Mouse (Mus musculus) lung, adult 18-20 months (tissue): ENCODE data around the gene Htr7.

ENCODE experiments used
- DNase-seq, 2 experiments: peaks; one replicate each; pipeline ENCODE4 v3.0.0; 2022; ENCODE audit warnings: mixed read lengths in 2 of 2

The Htr7 gene

GRCm38 (mm10) chr19:36057231-36057811 lies at the start of gene Htr7:
Gene Htr7 (minus strand): TSS chr19:36057507.
- DNase-seq, result no peak

GRCm38 (mm10) chr19:36103909-36104308 lies 46.6 kb upstream of the Htr7 start:
- no peak for DNase-seq

DNA sequence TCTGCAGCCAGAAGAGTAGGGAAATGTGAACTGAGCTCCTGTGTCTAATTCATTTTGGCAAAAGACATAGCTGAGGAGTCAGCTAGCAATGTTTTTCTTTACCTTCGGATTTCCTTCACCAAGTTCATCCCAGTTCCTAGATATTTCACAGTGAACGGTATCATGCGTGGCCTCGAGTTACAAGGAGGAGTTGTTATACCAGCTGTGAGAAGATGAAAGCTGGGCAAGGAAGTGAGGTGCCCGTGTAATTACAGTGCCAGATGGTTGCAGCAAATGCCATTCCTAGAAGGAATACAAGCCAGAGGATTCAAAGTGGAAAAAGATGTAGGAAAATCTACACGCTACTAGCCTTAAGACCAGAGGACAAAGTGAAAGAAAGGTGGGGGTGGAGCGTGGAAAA lies 41.6 kb upstream of the Htr7 start:
- no peak for DNase-seq

- DNase-seq, result no peak
Observed at GRCm38 (mm10) chr19:36098265-36098664, 41.0 kb upstream of the Htr7 start.

- no peak for DNase-seq
Observed at GRCm38 (mm10) chr19:36097194-36097593, 39.9 kb upstream of the Htr7 start.

DNA sequence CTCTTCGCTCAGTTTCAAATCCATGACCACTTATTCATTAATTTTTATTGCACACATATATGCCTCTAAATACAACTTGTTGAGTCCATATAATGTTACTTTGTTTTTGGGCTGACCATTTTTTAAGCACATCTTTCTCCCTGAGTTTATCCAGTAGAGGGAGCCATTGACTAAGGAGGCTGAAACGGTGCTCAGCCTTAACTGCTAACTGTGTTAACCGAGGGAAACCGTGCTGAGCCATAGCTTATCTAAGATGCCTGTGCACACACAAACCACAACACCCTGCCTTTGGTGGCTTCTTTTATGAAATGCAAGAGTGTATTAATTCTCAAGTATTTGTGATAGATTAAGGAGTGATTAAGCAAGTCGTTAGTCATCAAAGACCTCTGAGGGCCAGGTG lies 33.5 kb upstream of the Htr7 start:
- DNase-seq, result no peak

DNA sequence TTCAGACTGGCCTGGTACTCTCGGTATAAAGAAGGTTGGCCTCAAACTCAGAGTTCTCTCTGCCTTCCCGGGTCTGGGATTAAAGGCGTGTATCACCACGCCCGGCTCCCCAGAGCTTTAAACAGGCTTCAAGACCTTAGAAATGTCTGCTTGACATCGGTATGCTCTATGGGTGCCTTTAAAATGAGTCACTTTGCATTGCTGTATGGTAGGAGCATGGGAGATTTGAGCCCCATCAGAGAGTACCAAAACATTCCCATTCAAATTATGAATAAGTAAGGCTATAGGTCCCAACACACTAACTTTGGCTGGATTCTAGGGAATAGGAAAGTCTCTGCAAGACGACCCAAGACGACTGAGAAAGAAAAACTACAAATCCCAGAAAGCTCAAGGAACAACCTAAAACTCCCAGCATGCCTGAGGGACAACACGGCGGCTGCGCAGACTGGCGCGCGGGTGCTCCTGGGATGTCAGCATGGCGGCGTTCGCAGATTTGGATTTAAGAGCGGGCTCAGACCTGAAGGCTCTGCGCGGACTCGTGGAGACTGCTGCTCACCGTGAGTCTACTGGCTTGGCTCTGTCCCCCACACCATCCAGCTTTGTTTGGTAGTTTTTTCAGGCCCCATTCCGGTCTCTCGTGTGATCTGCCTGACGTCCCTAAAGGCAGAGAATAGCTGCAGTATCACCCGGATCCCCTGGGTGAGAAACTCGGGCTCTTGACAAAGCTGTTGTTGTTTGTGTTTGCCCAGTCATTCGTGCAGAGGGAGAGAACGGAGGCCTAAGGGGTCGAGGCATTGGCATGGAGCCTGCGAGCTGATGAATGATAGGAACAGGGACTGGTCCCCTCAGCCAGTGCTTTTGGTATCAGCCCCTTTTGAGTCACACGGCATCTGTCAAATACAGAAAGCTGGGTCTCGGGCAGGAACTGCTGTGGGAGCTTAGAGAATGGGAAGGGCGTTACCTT lies 26.2 kb upstream of the Htr7 start, which contains the start of gene Rpp30:
TSS of gene Rpp30 (plus strand) at position 455 of the 964 bp plus-strand sequence.
- DNase-seq, result peak; percentile 83 to 88

GRCm38 (mm10) chr19:36082606-36083261 lies 25.4 kb upstream of the Htr7 start:
- peak; percentile 8 to 44 for DNase-seq

DNA sequence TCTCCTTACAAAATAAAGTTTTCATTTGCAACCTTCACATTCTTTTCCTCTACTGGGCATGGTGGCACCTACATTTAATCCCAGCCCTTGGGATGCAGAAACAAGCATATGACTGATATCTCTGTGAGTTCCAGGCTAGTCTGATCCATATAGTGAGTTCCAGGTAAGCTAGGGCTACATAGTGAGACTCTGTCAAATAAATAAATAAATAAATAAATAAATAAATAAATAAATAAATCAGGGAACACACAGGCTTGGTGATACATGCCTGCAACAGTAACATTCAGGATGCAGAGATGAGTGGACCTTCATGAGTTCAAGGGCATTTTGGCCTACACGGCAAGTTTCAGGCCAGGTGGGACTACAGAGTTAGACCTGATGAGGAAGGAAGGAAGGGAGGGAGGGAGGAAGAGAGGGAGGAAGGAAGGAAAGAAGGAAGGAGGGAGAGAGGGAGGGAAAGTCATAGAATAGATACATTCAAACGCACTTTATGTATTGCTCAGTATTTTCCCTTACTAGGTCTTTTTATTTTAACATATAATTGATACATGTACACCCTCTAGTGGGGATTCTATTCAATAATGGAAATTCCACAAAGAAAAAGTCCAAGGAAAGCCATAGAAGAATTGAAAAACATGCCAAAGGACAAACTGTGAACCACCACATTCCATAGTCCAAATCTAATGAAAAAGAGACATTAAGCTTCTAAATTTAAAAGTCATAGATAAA lies 5.7 kb upstream of the Htr7 start:
- DNase-seq, result no peak

- no peak for DNase-seq
Observed at GRCm38 (mm10) chr19:36056502-36057221, 645 bp downstream of the Htr7 start.

DNA sequence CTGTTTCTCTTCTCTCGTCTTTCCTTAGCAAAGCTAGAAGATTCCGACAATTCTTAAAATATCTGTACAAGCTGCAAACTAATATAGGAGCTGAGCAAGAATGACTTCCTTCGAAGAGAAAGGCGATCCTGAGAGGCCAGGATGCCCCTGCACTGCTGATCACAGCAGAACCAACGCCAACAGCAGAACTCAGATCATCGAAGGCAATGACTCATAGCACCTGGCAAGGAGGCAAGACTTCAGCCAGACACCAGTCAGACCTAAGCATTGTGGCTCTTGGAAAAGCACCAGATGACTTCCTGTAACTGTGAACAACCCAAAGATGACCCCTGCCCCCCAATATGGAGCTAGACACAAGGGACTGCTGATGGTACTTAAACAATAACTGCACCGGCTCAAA lies 11.3 kb downstream of the Htr7 start:
- no peak for DNase-seq

DNA sequence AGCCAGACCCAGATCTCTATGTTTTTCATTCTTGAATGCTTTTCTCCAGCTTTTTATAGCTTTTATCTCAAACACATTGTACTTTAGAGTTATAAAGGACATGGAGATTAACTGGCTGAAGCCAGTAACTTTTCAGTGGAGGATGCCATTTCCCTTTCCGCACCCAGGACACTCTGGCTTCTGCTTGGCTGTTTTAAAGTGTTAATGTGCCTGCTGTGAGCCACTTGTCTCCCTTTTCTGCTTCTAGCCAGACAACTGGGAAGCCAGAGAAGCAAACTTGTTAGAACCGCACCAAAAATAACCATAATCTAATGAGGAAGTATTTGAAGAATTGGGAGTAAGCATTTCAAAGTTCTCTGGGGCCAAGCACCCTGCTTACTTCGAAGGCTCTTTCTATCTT lies 42.5 kb downstream of the Htr7 start:
- DNase-seq, result no peak

DNA sequence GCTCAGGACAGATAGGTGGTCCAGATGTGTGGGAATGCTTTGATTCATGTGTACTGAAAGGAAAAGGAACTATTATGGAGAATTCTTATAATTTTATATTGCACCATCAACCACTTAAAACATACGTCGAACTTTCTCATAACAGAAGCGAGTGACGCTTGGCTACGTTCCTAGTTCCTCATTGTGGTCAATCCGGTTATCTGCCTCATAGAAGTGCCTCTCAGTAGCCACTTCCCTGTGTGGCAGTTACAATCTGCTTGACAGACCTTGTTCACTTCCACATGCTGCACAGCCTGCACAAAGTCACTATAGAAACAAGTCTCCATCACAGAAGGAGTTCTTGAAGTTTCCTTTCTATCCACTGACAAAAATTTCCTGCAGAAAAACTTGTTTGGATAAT lies 51.0 kb downstream of the Htr7 start:
- peak; percentile 46 to 50 for DNase-seq

- no peak for DNase-seq
Observed at GRCm38 (mm10) chr19:36004961-36005360, 52.3 kb downstream of the Htr7 start.

- DNase-seq, result no peak
Observed at GRCm38 (mm10) chr19:36002476-36003445, 54.5 kb downstream of the Htr7 start.

GRCm38 (mm10) chr19:36001512-36001911 lies 55.8 kb downstream of the Htr7 start:
- no peak for DNase-seq

DNA sequence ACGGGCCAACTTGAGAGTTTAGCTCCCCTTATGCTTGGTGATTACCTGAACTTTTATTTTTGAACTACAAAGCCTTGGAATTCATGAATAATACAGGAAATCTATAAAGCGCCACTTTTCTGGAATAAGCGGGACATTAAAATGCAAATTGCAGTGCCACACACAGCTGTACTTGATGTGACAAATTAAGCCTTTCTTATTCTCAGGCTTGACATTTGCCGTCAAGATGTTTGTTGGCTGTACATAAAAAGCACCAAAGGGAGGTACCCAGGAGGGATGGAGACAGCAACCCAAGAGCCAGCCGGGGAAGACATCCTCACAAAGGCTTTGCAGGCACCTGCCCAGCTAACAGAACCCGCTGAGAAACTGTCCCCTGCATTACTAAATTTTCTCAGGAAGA lies 56.4 kb downstream of the Htr7 start:
- no peak for DNase-seq

DNA sequence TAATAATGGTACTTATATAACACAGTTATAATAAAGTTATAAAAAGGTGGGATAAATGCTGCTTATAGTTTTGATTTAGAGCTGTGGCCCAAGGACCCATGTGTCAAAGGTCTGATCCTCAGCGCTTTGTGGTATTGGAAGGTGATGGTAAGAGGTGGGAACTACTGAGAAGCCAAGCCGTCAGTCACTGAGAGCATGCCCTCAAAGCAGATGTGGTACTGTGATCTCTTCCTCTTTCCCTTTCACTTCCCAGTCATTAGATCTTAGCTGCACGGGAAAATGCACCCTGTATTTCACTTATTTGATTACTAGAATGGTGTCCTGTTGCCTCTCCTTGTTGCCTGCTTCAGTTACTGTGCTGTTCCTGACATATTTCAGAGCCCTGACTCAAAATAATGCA lies 59.9 kb downstream of the Htr7 start:
- no peak for DNase-seq

- DNase-seq, result no peak
Observed at GRCm38 (mm10) chr19:35987461-35987860, 69.8 kb downstream of the Htr7 start.

GRCm38 (mm10) chr19:35974681-35975080 lies 82.6 kb downstream of the Htr7 start:
- DNase-seq, result no peak

- no peak for DNase-seq
Observed at GRCm38 (mm10) chr19:35957656-35958055, 99.7 kb downstream of the Htr7 start.
